In the genomic region with DNA sequence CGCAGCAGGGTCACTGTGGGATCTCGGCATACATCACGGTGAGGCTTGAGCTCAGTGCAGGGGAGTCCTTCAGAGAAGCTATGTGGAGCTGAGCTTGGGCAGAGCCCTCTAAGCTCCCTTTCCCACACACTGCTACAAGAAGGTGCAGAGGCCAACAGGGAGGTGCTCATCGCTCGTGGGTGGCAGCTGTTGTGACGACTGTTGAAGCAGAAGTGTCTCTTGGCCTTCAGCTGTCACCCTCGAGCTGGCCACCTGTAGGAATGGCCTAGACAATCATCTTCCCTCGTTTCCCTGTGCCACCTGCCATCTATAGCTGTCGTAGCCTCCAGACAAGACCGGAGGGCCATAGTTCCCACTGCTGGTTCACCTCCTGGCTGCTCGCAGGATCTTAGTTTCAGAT, we compare ENCODE assay signal across 28 mouse cellular contexts.
"Had no signal": no experiment of that assay in that cellular context is flagged by ENCODE, and none has a peak within 500 bp of the region (broad histone marks: within the 10 kb centered on the region; RNA-seq: fewer than 3 reads in every experiment).

No protein-coding gene starts in this region.

- DNase-seq: cerebellum, adult 18-20 months; cerebellum, adult 2 months; cerebellum, adult 8-10 months; cerebellum, adult 9-10 months; cerebellum, adult 9-11 months; cerebellum, postnatal 10 days; cerebellum, postnatal 14 days; cerebellum, postnatal 25 days; cerebellum, postnatal 36 days; embryo, embryonic 11 days; forebrain, postnatal 0 days; gastrocnemius, adult 2 months; gastrocnemius, postnatal 10 days; gastrocnemius, postnatal 14 days; gastrocnemius, postnatal 25 days; gastrocnemius, postnatal 36 days; heart, adult 11 months had no signal

- H3K9me3 ChIP-seq: embryonic facial prominence, embryonic 10.5 days; embryonic facial prominence, embryonic 12.5 days; embryonic facial prominence, embryonic 13.5 days; embryonic facial prominence, embryonic 15.5 days; forebrain, embryonic 10.5 days; forebrain, embryonic 12.5 days; forebrain, embryonic 13.5 days; forebrain, embryonic 15.5 days had no signal

- ATAC-seq: forebrain, embryonic 13.5 days; forebrain, embryonic 14.5 days; forebrain, embryonic 15.5 days; forebrain, embryonic 16.5 days; forebrain, postnatal 0 days had no signal

- H3K27me3 ChIP-seq: embryonic facial prominence, embryonic 12.5 days; embryonic facial prominence, embryonic 13.5 days; embryonic facial prominence, embryonic 15.5 days; forebrain, embryonic 12.5 days; forebrain, embryonic 13.5 days; forebrain, embryonic 15.5 days had no signal

- H3K4me3 ChIP-seq: embryonic facial prominence, embryonic 10.5 days; embryonic facial prominence, embryonic 12.5 days; embryonic facial prominence, embryonic 13.5 days; embryonic facial prominence, embryonic 15.5 days; erythroblast, embryonic 14.5 days; forebrain, embryonic 10.5 days; forebrain, embryonic 12.5 days; forebrain, embryonic 13.5 days; forebrain, embryonic 15.5 days; gastrocnemius, adult 2 months had no signal

- H3K27ac ChIP-seq: embryonic facial prominence, embryonic 10.5 days; embryonic facial prominence, embryonic 12.5 days; forebrain, embryonic 10.5 days; forebrain, embryonic 12.5 days; forebrain, embryonic 13.5 days; forebrain, embryonic 15.5 days; gastrocnemius, adult 2 months had no signal

- H3K4me2 ChIP-seq: embryonic facial prominence, embryonic 12.5 days; embryonic facial prominence, embryonic 13.5 days; embryonic facial prominence, embryonic 15.5 days; forebrain, embryonic 12.5 days; forebrain, embryonic 13.5 days; forebrain, embryonic 15.5 days had no signal

- H3K9ac ChIP-seq: embryonic facial prominence, embryonic 12.5 days; embryonic facial prominence, embryonic 13.5 days; embryonic facial prominence, embryonic 15.5 days; forebrain, embryonic 12.5 days; forebrain, embryonic 13.5 days; forebrain, embryonic 15.5 days; forebrain, postnatal 0 days had no signal
